Comparison of ENCODE assay signal across 8 mouse cellular contexts in the genomic region with DNA sequence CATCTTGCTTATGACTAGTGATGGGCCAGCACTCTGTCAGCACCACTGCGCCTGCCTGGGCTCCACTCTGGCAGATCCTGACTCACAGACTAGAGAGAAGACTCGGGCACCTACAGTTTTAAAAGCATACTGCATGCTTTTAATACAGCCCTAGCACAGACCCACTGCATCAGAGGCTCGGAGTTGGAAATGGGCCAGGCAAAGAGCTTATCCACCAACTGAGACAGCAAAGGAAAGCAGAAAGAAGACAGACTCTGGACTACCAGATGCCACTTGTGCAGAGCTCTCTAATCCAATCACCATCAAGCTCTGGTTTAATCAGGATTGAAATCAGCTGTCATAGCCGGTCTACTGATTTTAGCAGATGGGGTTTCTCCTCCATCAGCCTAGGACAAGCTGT. TPM values are rescaled to one million over a fixed set of nuclear protein-coding genes. Genes with fewer than 3 reads are reported as not detected.
A peak's percentile ranks its signal among the peaks of the same experiment; 100 is the strongest.
DNase-seq lines count a peak whose midpoint lies in the region.

No protein-coding gene starts in this region.

- intact Hi-C loops in heart, postnatal 25 days (cut with DNase I): no loop called here

- DNase-seq in gastrocnemius, postnatal 10 days: peak; percentile 13
- no peak for DNase-seq in gastrocnemius, adult 8-10 months (ENCODE audit: low spot score in 2 of 2)
- DNase-seq in NIH3T3 (ENCODE audit: low read depth): peak; percentile 5
- peak; percentile 45 to 68 for DNase-seq in frontal cortex, postnatal 36 days (ENCODE audit: low spot score in 2 of 2)
- peak; percentile 35 for DNase-seq in lung, postnatal 36 days
- DNase-seq in neural tube, embryonic 10.5 days (ENCODE audit: extremely low spot score, low spot score): no peak
- no peak for DNase-seq in heart, postnatal 25 days (ENCODE audit: low spot score)
- no peak for DNase-seq in cerebellum, adult 8-10 months

RNA-seq across cellular contexts. Expression of gene Ddi2, which starts 17.9 kb away (rescaled TPM):
- 10 to 100 TPM; 41.8 to 44.7 TPM for total RNA-seq in gastrocnemius, postnatal 10 days (2021)
- 10 to 100 TPM; 53.9 to 63.4 (median 56.8) TPM for total RNA-seq in gastrocnemius, adult 8-10 months (2022)
- 10 to 100 TPM; 28.4 to 34.4 TPM for total RNA-seq in heart, postnatal 25 days (2021)

RNA-seq across cellular contexts. Expression of gene Rsc1a1, which starts 19.9 kb away (rescaled TPM):
- 1 to 10 TPM; 2.8 to 5.5 TPM for total RNA-seq in gastrocnemius, postnatal 10 days (2021)
- total RNA-seq in gastrocnemius, adult 8-10 months (2022): 10 to 100 TPM in 2 of 4 experiments, 1 to 10 TPM in 2; 6.0 to 12.0 (median 9.2) TPM
- total RNA-seq in heart, postnatal 25 days (2021): not detected

RNA-seq across cellular contexts. Expression of gene Plekhm2, which starts 40.6 kb away (rescaled TPM):
- total RNA-seq in gastrocnemius, postnatal 10 days (2021): 10 to 100 TPM; 26.8 to 29.3 TPM
- total RNA-seq in gastrocnemius, adult 8-10 months (2022): 10 to 100 TPM; 25.0 to 32.5 (median 30.2) TPM
- total RNA-seq in heart, postnatal 25 days (2021): 100 to 1,000 TPM in 1 of 2 experiments, 10 to 100 TPM in 1; 94.1 to 109 TPM

RNA-seq across cellular contexts. Expression of gene Agmat, which starts 41.1 kb away (rescaled TPM):
- total RNA-seq in gastrocnemius, postnatal 10 days (2021): 1 to 10 TPM in 1 of 2 experiments, under 1 TPM in 1; 0.78 to 1.2 TPM
- total RNA-seq in gastrocnemius, adult 8-10 months (2022): not detected
- under 1 TPM; 0.36 to 0.56 TPM for total RNA-seq in heart, postnatal 25 days (2021)

Comparison
In these comparisons a context has a peak if more than half of its experiments do, and no peak if none do; other contexts are left out.
1. DNase-seq: peak in gastrocnemius, postnatal 10 days (single experiment), NIH3T3 (single experiment), frontal cortex, postnatal 36 days (2 of 2) and lung, postnatal 36 days (single experiment); none in gastrocnemius, adult 8-10 months (0 of 2), neural tube, embryonic 10.5 days (single experiment), heart, postnatal 25 days (single experiment) and cerebellum, adult 8-10 months (single experiment).